Mouse (Mus musculus) cerebellum, adult 2 months (tissue): Measurements from ENCODE around the gene Svep1.

ENCODE experiments used
- CTCF ChIP-seq: fragments of 200-500 bp; IDR thresholded peaks from 2 replicates; pipeline ENCODE4 v1.5.1; 2011; ENCODE audit warnings: low read depth, mild to moderate bottlenecking, control low read depth, low read length, moderate library complexity, borderline replicate concordance; ENCODE audit not compliant: insufficient read depth
- POLR2A ChIP-seq: fragments of 200-500 bp; IDR thresholded peaks from 2 replicates; pipeline ENCODE4 v1.6.1; 2011; ENCODE audit warnings: low read length, control low read depth, borderline replicate concordance; ENCODE audit not compliant: insufficient read depth

DNA sequence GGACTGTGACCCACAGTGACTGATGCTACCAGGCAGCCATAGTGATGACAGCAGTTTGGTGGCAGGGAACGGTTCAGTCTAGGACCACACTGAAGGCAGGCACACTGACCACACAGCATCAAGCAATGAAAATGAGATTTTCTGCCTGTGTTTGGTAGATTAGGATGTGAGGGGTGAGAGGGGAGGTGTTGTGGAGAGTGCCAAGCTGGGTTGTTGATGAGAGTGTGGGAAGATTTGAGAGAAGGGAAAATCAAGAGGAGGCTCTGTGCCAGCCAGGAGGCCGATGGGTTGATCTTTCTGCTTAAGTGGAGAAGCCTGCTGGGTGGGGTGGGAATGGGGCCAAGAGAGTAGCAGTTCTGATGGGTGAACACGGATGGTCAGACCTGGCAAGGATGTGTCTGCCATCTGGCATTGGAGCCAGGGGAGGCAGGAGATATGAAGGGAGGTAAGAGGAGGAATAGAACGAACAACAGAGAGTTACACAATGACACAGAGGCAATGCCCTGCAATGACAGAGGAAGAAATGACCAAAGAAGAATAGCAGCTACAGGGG is 32.1 kb downstream of the Svep1 start:
- peak; percentile 23; the same call in 1 of the 2 replicates for TF ChIP-seq POLR2A
- no peak for TF ChIP-seq CTCF
